Mouse (Mus musculus) NIH3T3 (cell line): ENCODE measurements at regions not wholly inside any gene's neighbourhood (a gene's known extent, or its start where the extent isn't known, plus 50 kb on each side); places are given as distances from the start of the nearest gene placed in this dataset.

ENCODE experiments used
- DNase-seq: peaks from one replicate; pipeline ENCODE4 v3.0.0-alpha.2; 2012; ENCODE audit warnings: low read depth

- no peak for DNase-seq
Observed at GRCm38 (mm10) chr11:18165609-18166347, 212.1 kb upstream of the Etaa1 start.

- no peak for DNase-seq
Observed at GRCm38 (mm10) chr11:18164025-18164423, 210.3 kb upstream of the Etaa1 start.

- no peak for DNase-seq
Observed at GRCm38 (mm10) chr11:18163156-18164024, 209.7 kb upstream of the Etaa1 start.

- no peak for DNase-seq
Observed at GRCm38 (mm10) chr11:18156506-18156905, 202.8 kb upstream of the Etaa1 start.

- DNase-seq = peak; percentile 66
Observed at GRCm38 (mm10) chr11:18151788-18152563, 198.3 kb upstream of the Etaa1 start.

GRCm38 (mm10) chr11:18151369-18151768 is 197.7 kb upstream of the Etaa1 start:
- no peak for DNase-seq

- no peak for DNase-seq
Observed at GRCm38 (mm10) chr11:18127488-18127887, 173.8 kb upstream of the Etaa1 start.

- no peak for DNase-seq
Observed at GRCm38 (mm10) chr11:18123031-18123430, 169.4 kb upstream of the Etaa1 start.

GRCm38 (mm10) chr11:18122616-18123015 is 168.9 kb upstream of the Etaa1 start:
- DNase-seq = no peak

- DNase-seq = no peak
Observed at GRCm38 (mm10) chr11:18115693-18116450, 162.2 kb upstream of the Etaa1 start.

- no peak for DNase-seq
Observed at GRCm38 (mm10) chr11:18102841-18103240, 149.2 kb upstream of the Etaa1 start.

- no peak for DNase-seq
Observed at GRCm38 (mm10) chr11:18075840-18076435, 122.3 kb upstream of the Etaa1 start.

GRCm38 (mm10) chr11:18070586-18071306 is 117.1 kb upstream of the Etaa1 start:
- peak; percentile 90 for DNase-seq

GRCm38 (mm10) chr11:18070032-18070374 is 116.3 kb upstream of the Etaa1 start:
- DNase-seq = no peak

GRCm38 (mm10) chr11:18069348-18070031 is 115.8 kb upstream of the Etaa1 start:
- no peak for DNase-seq

- DNase-seq = peak; percentile 32
Observed at GRCm38 (mm10) chr11:18068085-18068484, 114.4 kb upstream of the Etaa1 start.

- DNase-seq = peak; percentile 8
Observed at GRCm38 (mm10) chr11:18067676-18068075, 114.0 kb upstream of the Etaa1 start.

GRCm38 (mm10) chr11:18041589-18041988 is 87.9 kb upstream of the Etaa1 start:
- DNase-seq = no peak

GRCm38 (mm10) chr11:18031049-18031448 is 77.4 kb upstream of the Etaa1 start:
- DNase-seq = no peak

GRCm38 (mm10) chr11:18022065-18022464 is 68.4 kb upstream of the Etaa1 start:
- DNase-seq = no peak
